Mouse (Mus musculus) cerebellum, adult (tissue): ENCODE measurements around the gene Slamf8.
A peak's percentile ranks its signal among the peaks of the same experiment; 100 is the strongest.

Source experiments
- ATAC-seq: cut with Nextera tagmentation; 2 replicates; pipeline ENCODE4 v1.9.2; 2017; ENCODE audit warnings: mild to moderate bottlenecking, moderate library complexity, mixed read lengths; ENCODE audit not compliant: insufficient number of reproducible peaks, low FRiP score, low TSS enrichment

Slamf8 gene

GRCm38 (mm10) chr1:172590385-172590784 is at the start of gene Slamf8:
TSS of gene Slamf8 (minus strand) at chr1:172590568.
- no peak for ATAC-seq

- no peak for ATAC-seq
These were observed 48.4 kb upstream of the Slamf8 start for GRCm38 (mm10) chr1:172638781-172639180.

GRCm38 (mm10) chr1:172637801-172638200 is 47.4 kb upstream of the Slamf8 start:
- no peak for ATAC-seq

- no peak for ATAC-seq
These were observed 45.9 kb upstream of the Slamf8 start for GRCm38 (mm10) chr1:172636266-172636665.

- ATAC-seq, result no peak
These were observed 44.9 kb upstream of the Slamf8 start for GRCm38 (mm10) chr1:172635258-172635657.

- ATAC-seq, result no peak
These were observed 43.8 kb upstream of the Slamf8 start for GRCm38 (mm10) chr1:172634136-172634535.

- ATAC-seq, result peak; percentile 98
These were observed 42.3 kb upstream of the Slamf8 start, which contains the start of gene Dusp23 for GRCm38 (mm10) chr1:172632451-172633326. TSS of gene Dusp23 (minus strand) at chr1:172632962.

- ATAC-seq, result no peak
These were observed 41.4 kb upstream of the Slamf8 start for GRCm38 (mm10) chr1:172631721-172632120.

GRCm38 (mm10) chr1:172629831-172630230 is 39.5 kb upstream of the Slamf8 start:
- ATAC-seq, result no peak

GRCm38 (mm10) chr1:172626306-172626705 is 35.9 kb upstream of the Slamf8 start:
- ATAC-seq, result no peak

- ATAC-seq, result no peak
These were observed 33.7 kb upstream of the Slamf8 start for GRCm38 (mm10) chr1:172624081-172624480.

GRCm38 (mm10) chr1:172623599-172623998 is 33.2 kb upstream of the Slamf8 start:
- ATAC-seq, result no peak

- peak; percentile 74 for ATAC-seq
These were observed 28.9 kb upstream of the Slamf8 start for GRCm38 (mm10) chr1:172619235-172619634.

- ATAC-seq, result no peak
These were observed 27.8 kb upstream of the Slamf8 start for GRCm38 (mm10) chr1:172618141-172618540.

- ATAC-seq, result no peak
These were observed 27.2 kb upstream of the Slamf8 start for GRCm38 (mm10) chr1:172617365-172618076.

- no peak for ATAC-seq
These were observed 26.4 kb upstream of the Slamf8 start for GRCm38 (mm10) chr1:172616537-172617300.

GRCm38 (mm10) chr1:172615412-172615811 is 25.0 kb upstream of the Slamf8 start:
- no peak for ATAC-seq

- no peak for ATAC-seq
These were observed 24.3 kb upstream of the Slamf8 start for GRCm38 (mm10) chr1:172614654-172615053.

- ATAC-seq, result no peak
These were observed 22.4 kb upstream of the Slamf8 start for GRCm38 (mm10) chr1:172612745-172613144.

GRCm38 (mm10) chr1:172611304-172611703 is 20.9 kb upstream of the Slamf8 start:
- ATAC-seq, result no peak

GRCm38 (mm10) chr1:172602326-172602725 is 12.0 kb upstream of the Slamf8 start, which contains the start of gene Fcrl6:
TSS of gene Fcrl6 (minus strand) at chr1:172602551.
- no peak for ATAC-seq
